ENCODE assay signal across 13 mouse cellular contexts in the genomic region with DNA sequence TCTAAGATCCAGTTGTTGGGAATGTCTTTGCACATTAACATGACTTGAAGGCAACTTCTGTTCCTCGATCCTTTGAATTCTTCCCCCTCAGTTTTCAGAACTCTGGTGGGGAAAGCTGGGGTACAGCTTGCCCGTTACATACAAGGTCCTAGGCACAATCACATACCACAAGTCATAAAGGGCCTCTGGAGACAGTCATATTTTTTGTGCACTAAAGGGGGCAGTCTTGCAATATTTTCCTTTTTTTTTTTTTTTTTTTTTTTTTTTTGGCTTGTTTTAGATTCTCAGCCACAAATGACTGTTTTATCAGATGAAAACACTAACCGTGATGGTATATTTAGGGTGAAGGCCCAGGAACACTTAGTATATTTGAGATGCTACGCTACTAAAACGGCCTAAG. TPM values are rescaled to one million over a fixed set of nuclear protein-coding genes. Genes with fewer than 3 reads are reported as not detected.
DNase-seq lines count a peak whose midpoint lies in the region; ATAC-seq and TF ChIP-seq lines count a peak whose summit lies in the region.
"Had no signal": no experiment of that assay in that cellular context is flagged by ENCODE, and none has a peak within 500 bp of the region (broad histone marks: within the 10 kb centered on the region; RNA-seq: fewer than 3 reads in every experiment).

No protein-coding gene starts in this region.

- H3K27ac ChIP-seq in heart, adult 2 months: peak overlapping the region; percentile 52
- no peak overlapping the region for H3K27ac ChIP-seq in heart, embryonic 11.5 days (ENCODE audit: low read depth, low read length)
- H3K27ac ChIP-seq in lung, embryonic 14.5 days (ENCODE audit: low read depth): 0 out of 2 replicates have a peak overlapping the region, but pooled peaks have one; percentile 48
- H3K27ac ChIP-seq: liver, embryonic 13.5 days had no signal

- 44% methylated on average over 5 of the region's 5 CpGs for WGBS in heart, adult 2 months
- WGBS in heart, embryonic 11.5 days (ENCODE audit: insufficient replicate concordance): 66% methylated on average over 5 of the region's 5 CpGs
- WGBS in lung, embryonic 14.5 days: 53% methylated on average over 5 of the region's 5 CpGs

- POLR2A ChIA-PET in Patski (lab: Charles Lee): no interaction called here

- ATAC-seq in heart, embryonic 11.5 days (replicated peaks; ENCODE audit: insufficient number of reproducible peaks, low FRiP score, low TSS enrichment): no peak
- no peak for ATAC-seq in lung, embryonic 14.5 days (ENCODE audit: insufficient read depth)
- ATAC-seq in Patski: no peak

- no peak overlapping the region for H3K9ac ChIP-seq in heart, adult 2 months (ENCODE audit: low read depth, low read length)
- H3K9ac ChIP-seq in heart, embryonic 11.5 days (ENCODE audit: low read depth, low read length): no peak overlapping the region
- H3K9ac ChIP-seq in lung, embryonic 14.5 days: no peak overlapping the region
- H3K9ac ChIP-seq: liver, embryonic 13.5 days had no signal

- H3K27me3 ChIP-seq in heart, adult 2 months (ENCODE audit: control insufficient read depth, insufficient read depth, low read length): no peaks in the 10 kb centered on the region
- H3K27me3 ChIP-seq in heart, embryonic 11.5 days (ENCODE audit: control insufficient read depth, insufficient read depth, low read length): no peaks in the 10 kb centered on the region
- no peaks in the 10 kb centered on the region for H3K27me3 ChIP-seq in lung, embryonic 14.5 days (ENCODE audit: insufficient read depth, low read length)
- peaks cover 31% of the 10 kb centered on the region for H3K27me3 ChIP-seq in Patski
- H3K27me3 ChIP-seq in splenic B cell, adult 2 months (ENCODE audit: control insufficient read depth, insufficient read depth, low read length, poor library complexity, severe bottlenecking): no peaks in the 10 kb centered on the region; the same call in 1 of the 2 replicates

- intact Hi-C loops in heart, adult 2 months (cut with DNase I): loop anchor here (5.0 kb wide), 1 partner anchor 41 kb away; a partner anchor contains a TSS

- in situ Hi-C loops in Patski (cut with MboI; ENCODE audit: low pct_unique_long_range_greater_than_20kb): no loop called here

- peaks cover 3% of the 10 kb centered on the region for H3K4me1 ChIP-seq in heart, adult 2 months (ENCODE audit: control insufficient read depth, insufficient read depth, low read length)
- no peaks in the 10 kb centered on the region for H3K4me1 ChIP-seq in heart, embryonic 11.5 days (ENCODE audit: control insufficient read depth, insufficient read depth, low read length)
- no peaks in the 10 kb centered on the region for H3K4me1 ChIP-seq in lung, embryonic 14.5 days (ENCODE audit: insufficient read depth)

- TF ChIP-seq POLR2A in heart, adult 2 months (IDR thresholded peaks at IDR 0.05; ENCODE audit: insufficient read depth, low read depth, low read length): no peak

- no peak for TF ChIP-seq EP300 in heart, adult 2 months (IDR thresholded peaks at IDR 0.05; ENCODE audit: insufficient read depth, low read depth, low read length)

- no peak overlapping the region for H3K4me3 ChIP-seq in heart, adult 2 months
- H3K4me3 ChIP-seq in heart, embryonic 11.5 days (ENCODE audit: low read depth, low read length): no peak overlapping the region
- H3K4me3 ChIP-seq in lung, embryonic 14.5 days (ENCODE audit: low read depth, low read length): no peak overlapping the region
- H3K4me3 ChIP-seq: liver, embryonic 13.5 days had no signal

- peak; percentile 60 for TF ChIP-seq CTCF in heart, adult 2 months (IDR thresholded peaks at IDR 0.05)
- TF ChIP-seq CTCF in lung, embryonic 14.5 days (IDR thresholded peaks at IDR 0.05; ENCODE audit: low read depth): peak; percentile 44
- peak; percentile 30 for TF ChIP-seq CTCF in Patski (IDR thresholded peaks at IDR 0.05)

- H3K36me3 ChIP-seq in heart, adult 2 months (ENCODE audit: control insufficient read depth, insufficient read depth, low read length): no peaks in the 10 kb centered on the region
- H3K36me3 ChIP-seq in heart, embryonic 11.5 days (ENCODE audit: control insufficient read depth, insufficient read depth, low read length): no peaks in the 10 kb centered on the region
- H3K36me3 ChIP-seq in lung, embryonic 14.5 days (ENCODE audit: insufficient read depth): no peaks in the 10 kb centered on the region
- no peaks in the 10 kb centered on the region for H3K36me3 ChIP-seq in splenic B cell, adult 2 months (ENCODE audit: control insufficient read depth, insufficient read depth, low read length, poor library complexity, severe bottlenecking)
- H3K36me3 ChIP-seq: liver, embryonic 13.5 days had no signal

- CTCF ChIA-PET in Patski (lab: Charles Lee): interaction anchor here (1.2 to 1.4 kb wide), 2 partner anchors 12 to 24 kb away, joined by 3 to 4 read pairs; no protein-coding TSS in a partner anchor

- no peaks in the 10 kb centered on the region for H3K9me3 ChIP-seq in heart, embryonic 11.5 days (replicated peaks; ENCODE audit: control insufficient read depth, low read length)
- H3K9me3 ChIP-seq in lung, embryonic 14.5 days (ENCODE audit: low read depth, low read length): no peaks in the 10 kb centered on the region
- H3K9me3 ChIP-seq: liver, embryonic 13.5 days had no signal

- DNase-seq in heart, adult 2 months: peak in 1 of 2 experiments; percentile 29
- peak; percentile 61 for DNase-seq in lung, embryonic 14.5 days
- no peak for DNase-seq in lung, postnatal 25 days (ENCODE audit: low spot score)
- DNase-seq in Patski (ENCODE audit: low read depth, low spot score): no peak
- peak; percentile 5 for DNase-seq in splenic B cell, adult 2 months (ENCODE audit: low read depth, low spot score)
- DNase-seq in ovary, adult 18-20 months (ENCODE audit: low spot score): no peak
- no peak for DNase-seq in frontal cortex, adult 2 months (ENCODE audit: extremely low spot score in 1 of 2, low spot score in 1 of 2)
- DNase-seq: kidney, postnatal 14 days; liver, embryonic 13.5 days; spleen, adult 18-20 months; thymus, adult 18-20 months had no signal

- no peak overlapping the region for H3K4me2 ChIP-seq in heart, embryonic 11.5 days
- H3K4me2 ChIP-seq in lung, embryonic 14.5 days: no peak overlapping the region; the same call in 1 of the 2 replicates
- H3K4me2 ChIP-seq: liver, embryonic 13.5 days had no signal

- H3K79me2 ChIP-seq in heart, adult 2 months (replicated peaks; ENCODE audit: control insufficient read depth, insufficient read depth, low read length): no peaks in the 10 kb centered on the region

RNA-seq across cellular contexts. Expression of a gene that starts 18.0 kb away (rescaled TPM):
- total RNA-seq in heart, adult 2 months (2021): 10 to 100 TPM; 35.0 to 48.8 TPM
- polyA plus RNA-seq in heart, adult 2 months (2012; rRNA removed): 73.7 and 89.2 TPM in 2 replicates
- polyA plus RNA-seq in heart, embryonic 11.5 days (2014; fragmentation: Nextera tagmentation; extraction: Ambion mirVana): 21.0 and 21.1 TPM in 2 replicates
- polyA plus RNA-seq in lung, embryonic 14.5 days (2014; fragmentation: Nextera tagmentation; extraction: Ambion mirVana): 41.1 and 42.3 TPM in 2 replicates
- polyA plus RNA-seq in Patski (2021): 2.7 TPM
- polyA plus RNA-seq in frontal cortex, adult 2 months (2012; rRNA removed): 66.7 and 76.4 TPM in 2 replicates

RNA-seq across cellular contexts. Expression of a gene that starts 39.9 kb away (rescaled TPM):
- under 1 TPM; 0.45 to 0.47 TPM for total RNA-seq in heart, adult 2 months (2021)
- polyA plus RNA-seq in heart, adult 2 months (2012; rRNA removed): 0.67 and 0.94 TPM in 2 replicates
- not detected in 2 replicates for polyA plus RNA-seq in heart, embryonic 11.5 days (2014; fragmentation: Nextera tagmentation; extraction: Ambion mirVana)
- 0.34 and 0.50 TPM in 2 replicates for polyA plus RNA-seq in lung, embryonic 14.5 days (2014; fragmentation: Nextera tagmentation; extraction: Ambion mirVana)
- not detected for polyA plus RNA-seq in Patski (2021)
- polyA plus RNA-seq in frontal cortex, adult 2 months (2012; rRNA removed): 0.34 and 0.53 TPM in 2 replicates

RNA-seq across cellular contexts. Expression of a gene that starts 40.0 kb away (rescaled TPM):
- under 1 TPM; 0.13 to 0.25 TPM for total RNA-seq in heart, adult 2 months (2021)
- polyA plus RNA-seq in heart, adult 2 months (2012; rRNA removed): 0.08 and 0.15 TPM in 2 replicates
- not detected in 2 replicates for polyA plus RNA-seq in heart, embryonic 11.5 days (2014; fragmentation: Nextera tagmentation; extraction: Ambion mirVana)
- polyA plus RNA-seq in lung, embryonic 14.5 days (2014; fragmentation: Nextera tagmentation; extraction: Ambion mirVana): 0.12 and 0.32 TPM in 2 replicates
- polyA plus RNA-seq in Patski (2021): not detected
- not detected in 2 replicates for polyA plus RNA-seq in frontal cortex, adult 2 months (2012; rRNA removed)
- total RNA-seq: left cerebral cortex, adult 18-20 months had no signal
- polyA plus RNA-seq: liver, embryonic 13.5 days had no signal

RNA-seq across cellular contexts. Expression of a gene that starts 43.4 kb away (rescaled TPM):
- 10 to 100 TPM; 13.0 to 13.3 TPM for total RNA-seq in heart, adult 2 months (2021)
- 37.5 and 40.5 TPM in 2 replicates for polyA plus RNA-seq in heart, adult 2 months (2012; rRNA removed)
- 15.0 and 17.1 TPM in 2 replicates for polyA plus RNA-seq in heart, embryonic 11.5 days (2014; fragmentation: Nextera tagmentation; extraction: Ambion mirVana)
- polyA plus RNA-seq in lung, embryonic 14.5 days (2014; fragmentation: Nextera tagmentation; extraction: Ambion mirVana): 40.0 and 41.9 TPM in 2 replicates
- polyA plus RNA-seq in Patski (2021): 68.3 TPM
- polyA plus RNA-seq in frontal cortex, adult 2 months (2012; rRNA removed): 75.3 and 75.7 TPM in 2 replicates

Comparison
In these comparisons a context has a peak if more than half of its experiments do, and no peak if none do; other contexts are left out.
1. DNase-seq: peak in lung, embryonic 14.5 days (single experiment) and splenic B cell, adult 2 months (single experiment); none in lung, postnatal 25 days (single experiment), Patski (single experiment), ovary, adult 18-20 months (single experiment) and frontal cortex, adult 2 months (0 of 2).
2. Peak in every context shown above with its lines, with median percentiles within 50 percentile points of each other: CTCF ChIP-seq.